Mouse (Mus musculus): ENCODE results near the gene Ppp6r2. TPM values are rescaled to one million over a fixed set of nuclear protein-coding genes. Genes with fewer than 3 reads are reported as not detected.
A peak's percentile ranks its signal among the peaks of the same experiment; 100 is the strongest.

Gene Ppp6r2
- polyA plus RNA-seq, 1 experiment = 18.4 TPM

DNA sequence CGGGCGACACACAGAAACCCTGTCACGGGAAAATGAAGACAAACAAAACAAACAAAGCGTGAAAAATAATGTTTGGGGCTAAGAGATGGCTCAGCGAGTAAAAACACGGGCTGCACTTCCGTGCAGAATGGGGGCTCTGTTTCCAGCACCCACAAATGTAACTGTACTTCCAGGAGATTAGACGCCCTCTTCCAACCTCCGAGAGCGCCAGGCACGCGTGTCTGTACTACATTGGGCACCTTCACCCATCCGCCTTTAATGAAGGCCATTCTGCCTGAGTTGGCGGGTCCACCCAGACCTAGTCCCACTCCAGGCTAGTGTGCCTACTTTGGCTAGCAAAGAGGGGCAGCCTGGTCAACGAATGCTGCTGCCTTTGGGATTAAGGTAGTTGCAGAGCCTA lies 14.3 kb upstream of the Ppp6r2 start:
- TF ChIP-seq FOSL1 (IDR thresholded peaks at IDR 0.05; ENCODE audit: insufficient read depth, low read length, poor library complexity, severe bottlenecking) = no peak
- TF ChIP-seq MYOG (IDR thresholded peaks at IDR 0.05; ENCODE audit: control insufficient read depth, extremely low read depth, insufficient read length) = no peak
- no peak for TF ChIP-seq CEBPB (IDR thresholded peaks at IDR 0.05; ENCODE audit: low read depth)
- TF ChIP-seq MAX (IDR thresholded peaks at IDR 0.05) = no peak
- no peak for TF ChIP-seq MYOD1 (IDR thresholded peaks at IDR 0.05; ENCODE audit: control insufficient read depth, insufficient read length, low read depth)
- TF ChIP-seq USF1 (IDR thresholded peaks at IDR 0.05; ENCODE audit: low read depth) = no peak
- TF ChIP-seq CTCF (IDR thresholded peaks at IDR 0.05; ENCODE audit: control insufficient read depth, insufficient read depth, insufficient read length) = no peak
- no peaks in the 10 kb centered on the region for H3K79me2 ChIP-seq (ENCODE audit: control insufficient read depth, insufficient read depth)
- peak overlapping the region; percentile 99 for H3K4me3 ChIP-seq (ENCODE audit: insufficient read depth, poor library complexity, severe bottlenecking)
- no peaks in the 10 kb centered on the region for H3K36me3 ChIP-seq (ENCODE audit: control insufficient read depth, insufficient read depth)
- H3K27me3 ChIP-seq (ENCODE audit: control insufficient read depth, insufficient read depth, insufficient read length) = no peaks in the 10 kb centered on the region
- no peaks in the 10 kb centered on the region for H3K79me3 ChIP-seq (ENCODE audit: low read depth)
- peak overlapping the region; percentile 36 for H3ac ChIP-seq (ENCODE audit: control insufficient read depth, insufficient read length, low read depth)

- no peaks in the 10 kb centered on the region for H3K27me3 ChIP-seq (ENCODE audit: control insufficient read depth, insufficient read depth, insufficient read length)
- TF ChIP-seq USF1 (IDR thresholded peaks at IDR 0.05; ENCODE audit: low read depth) = no peak
- no peak for TF ChIP-seq MYOD1 (IDR thresholded peaks at IDR 0.05; ENCODE audit: control insufficient read depth, insufficient read length, low read depth)
- no peak for TF ChIP-seq CTCF (IDR thresholded peaks at IDR 0.05; ENCODE audit: control insufficient read depth, insufficient read depth, insufficient read length)
- TF ChIP-seq MYOG (IDR thresholded peaks at IDR 0.05; ENCODE audit: control insufficient read depth, extremely low read depth, insufficient read length) = no peak
- TF ChIP-seq CEBPB (IDR thresholded peaks at IDR 0.05; ENCODE audit: low read depth) = no peak
- TF ChIP-seq FOSL1 (IDR thresholded peaks at IDR 0.05; ENCODE audit: insufficient read depth, low read length, poor library complexity, severe bottlenecking) = no peak
- no peak for TF ChIP-seq MAX (IDR thresholded peaks at IDR 0.05)
- no peaks in the 10 kb centered on the region for H3K36me3 ChIP-seq (ENCODE audit: control insufficient read depth, insufficient read depth)
- no peak overlapping the region for H3ac ChIP-seq (ENCODE audit: control insufficient read depth, insufficient read length, low read depth)
- H3K4me3 ChIP-seq (ENCODE audit: insufficient read depth, poor library complexity, severe bottlenecking) = no peak overlapping the region
- no peaks in the 10 kb centered on the region for H3K79me2 ChIP-seq (ENCODE audit: control insufficient read depth, insufficient read depth)
- H3K79me3 ChIP-seq (ENCODE audit: low read depth) = peaks cover 1% of the 10 kb centered on the region
Observed at GRCm38 (mm10) chr15:89207457-89207856, 3.9 kb upstream of the Ppp6r2 start.

DNA sequence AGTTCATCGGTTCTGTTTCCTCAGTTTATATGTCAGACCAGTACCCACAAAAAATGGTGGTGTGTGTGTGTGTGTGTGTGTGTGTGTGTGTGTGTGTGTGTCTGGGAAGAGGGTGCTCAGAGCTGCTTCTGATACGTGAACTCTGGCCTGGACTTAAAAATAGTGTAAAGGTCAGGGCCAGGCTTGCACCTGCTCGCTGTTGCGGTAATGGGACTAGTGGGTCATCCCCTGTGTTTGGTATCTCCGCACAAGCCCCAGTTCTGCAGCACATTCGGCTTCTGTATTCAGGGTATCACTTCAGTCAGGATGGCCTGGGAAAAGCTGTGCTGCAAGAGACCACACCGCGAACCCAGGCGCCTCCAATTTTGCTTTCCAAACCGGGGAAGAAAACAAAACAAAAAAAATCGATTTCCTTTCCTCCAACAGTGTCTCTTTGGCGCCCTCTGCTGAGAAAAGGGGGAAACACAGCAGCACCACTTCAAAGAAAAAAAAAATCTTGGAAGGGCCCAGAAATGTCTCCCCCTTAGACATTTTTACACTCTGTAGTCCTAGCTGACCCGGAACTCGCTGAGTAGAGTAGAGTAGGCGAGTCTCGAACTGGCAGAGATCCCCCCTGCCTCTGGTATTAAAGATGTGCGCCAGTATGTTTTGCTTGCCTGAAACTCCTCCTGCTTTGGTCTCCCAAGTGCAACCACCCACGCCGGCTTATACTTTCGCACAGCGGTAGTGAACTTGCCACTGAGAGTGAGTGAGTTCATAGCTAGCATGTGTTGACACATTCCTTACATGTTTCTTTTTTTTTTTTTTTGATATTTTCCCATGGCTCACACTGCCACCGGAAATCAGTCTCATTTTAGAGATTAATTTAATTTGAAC lies 1.2 kb upstream of the Ppp6r2 start:
- peak overlapping the region; percentile 21 for H3K4me3 ChIP-seq (ENCODE audit: insufficient read depth, poor library complexity, severe bottlenecking)
- peak overlapping the region; percentile 41 for H3ac ChIP-seq (ENCODE audit: control insufficient read depth, insufficient read length, low read depth)
- no peaks in the 10 kb centered on the region for H3K27me3 ChIP-seq (ENCODE audit: control insufficient read depth, insufficient read depth, insufficient read length)
- peaks cover 2% of the 10 kb centered on the region for H3K79me3 ChIP-seq (ENCODE audit: low read depth)
- TF ChIP-seq FOSL1 (IDR thresholded peaks at IDR 0.05; ENCODE audit: insufficient read depth, low read length, poor library complexity, severe bottlenecking) (no peak), CEBPB (IDR thresholded peaks at IDR 0.05; ENCODE audit: low read depth) (no peak), MYOG (IDR thresholded peaks at IDR 0.05; ENCODE audit: control insufficient read depth, extremely low read depth, insufficient read length) (no peak), CTCF (IDR thresholded peaks at IDR 0.05; ENCODE audit: control insufficient read depth, insufficient read depth, insufficient read length) (peak; percentile 45), USF1 (IDR thresholded peaks at IDR 0.05; ENCODE audit: low read depth) (no peak)
- no peaks in the 10 kb centered on the region for H3K36me3 ChIP-seq (ENCODE audit: control insufficient read depth, insufficient read depth)
- H3K79me2 ChIP-seq (ENCODE audit: control insufficient read depth, insufficient read depth) = no peaks in the 10 kb centered on the region

DNA sequence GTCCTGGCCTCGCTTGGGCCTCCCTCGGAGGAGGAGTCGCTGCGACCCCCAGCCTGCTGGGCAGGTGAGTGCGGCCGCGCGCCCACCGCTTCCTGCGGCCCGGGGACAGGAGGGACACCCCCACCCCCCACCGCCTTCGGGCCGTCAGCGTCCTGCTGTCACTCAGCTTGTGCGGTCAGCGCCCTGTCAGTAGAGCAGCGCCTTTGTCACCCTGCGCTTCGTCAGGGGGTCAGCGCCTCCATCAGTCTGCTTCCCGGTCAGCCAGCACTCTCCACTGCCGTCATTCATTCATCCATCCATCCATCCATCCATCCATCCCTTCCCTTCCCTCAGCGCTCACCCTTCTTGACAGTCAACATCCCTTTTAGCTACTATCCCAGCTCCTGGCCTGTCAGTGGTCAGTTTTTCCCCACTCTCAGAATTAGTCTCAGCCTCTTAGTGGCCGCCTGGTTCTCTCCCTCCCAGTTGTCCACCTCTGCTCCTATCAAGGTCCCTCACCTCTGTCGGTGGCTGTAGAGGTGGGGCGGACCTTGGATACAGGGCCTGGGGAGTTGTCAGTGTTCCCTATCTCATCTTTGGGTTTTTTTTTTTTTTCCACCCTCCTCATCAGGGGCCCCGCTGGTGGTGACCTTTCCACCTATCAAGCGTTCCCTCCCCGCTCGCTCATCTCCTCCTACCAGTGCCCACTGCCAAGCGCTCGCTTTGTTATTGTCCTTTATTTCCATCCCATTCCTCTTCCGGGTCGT lies 536 bp downstream of the Ppp6r2 start:
- Histone ChIP-seq H3K27me3 (ENCODE audit: control insufficient read depth, insufficient read depth, insufficient read length) (no peaks in the 10 kb centered on the region), H3K79me2 (ENCODE audit: control insufficient read depth, insufficient read depth) (no peaks in the 10 kb centered on the region), H3K4me3 (ENCODE audit: insufficient read depth, poor library complexity, severe bottlenecking) (peak overlapping the region; percentile 90), H3K79me3 (ENCODE audit: low read depth) (peaks cover 5% of the 10 kb centered on the region), H3K36me3 (ENCODE audit: control insufficient read depth, insufficient read depth) (no peaks in the 10 kb centered on the region), H3ac (ENCODE audit: control insufficient read depth, insufficient read length, low read depth) (peak overlapping the region; percentile 82)
- TF ChIP-seq MAX (IDR thresholded peaks at IDR 0.05) = no peak
- TF ChIP-seq CTCF (IDR thresholded peaks at IDR 0.05; ENCODE audit: control insufficient read depth, insufficient read depth, insufficient read length) = no peak
- no peak for TF ChIP-seq USF1 (IDR thresholded peaks at IDR 0.05; ENCODE audit: low read depth)
- no peak for TF ChIP-seq MYOD1 (IDR thresholded peaks at IDR 0.05; ENCODE audit: control insufficient read depth, insufficient read length, low read depth)
- TF ChIP-seq MYOG (IDR thresholded peaks at IDR 0.05; ENCODE audit: control insufficient read depth, extremely low read depth, insufficient read length) = no peak
- TF ChIP-seq CEBPB (IDR thresholded peaks at IDR 0.05; ENCODE audit: low read depth) = no peak
- no peak for TF ChIP-seq FOSL1 (IDR thresholded peaks at IDR 0.05; ENCODE audit: insufficient read depth, low read length, poor library complexity, severe bottlenecking)

DNA sequence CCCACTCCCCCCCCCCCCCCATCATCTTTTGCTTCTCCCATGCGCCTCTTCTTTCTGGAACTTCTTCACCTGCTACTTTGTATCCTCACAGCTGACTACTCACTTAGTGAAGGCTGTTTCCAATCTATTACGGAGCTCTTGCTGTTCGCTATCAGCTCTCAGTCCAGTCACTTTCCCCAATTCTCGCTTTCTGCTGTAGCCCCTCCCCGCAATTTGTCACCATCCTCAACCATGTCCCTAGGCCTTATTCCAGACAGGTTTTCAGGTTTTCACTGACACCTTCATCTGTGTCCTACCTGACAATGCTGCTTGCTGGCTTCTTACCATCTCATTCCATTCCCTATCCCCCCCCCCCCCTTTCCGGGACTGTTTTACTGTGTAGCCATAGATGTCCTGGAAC lies 1.1 kb downstream of the Ppp6r2 start:
- TF ChIP-seq USF1 (IDR thresholded peaks at IDR 0.05; ENCODE audit: low read depth) = no peak
- TF ChIP-seq MYOG (IDR thresholded peaks at IDR 0.05; ENCODE audit: control insufficient read depth, extremely low read depth, insufficient read length) = no peak
- TF ChIP-seq CEBPB (IDR thresholded peaks at IDR 0.05; ENCODE audit: low read depth) = no peak
- TF ChIP-seq CTCF (IDR thresholded peaks at IDR 0.05; ENCODE audit: control insufficient read depth, insufficient read depth, insufficient read length) = no peak
- no peak overlapping the region for H3ac ChIP-seq (ENCODE audit: control insufficient read depth, insufficient read length, low read depth)
- H3K27me3 ChIP-seq (ENCODE audit: control insufficient read depth, insufficient read depth, insufficient read length) = no peaks in the 10 kb centered on the region
- H3K79me3 ChIP-seq (ENCODE audit: low read depth) = peaks cover 5% of the 10 kb centered on the region
- no peaks in the 10 kb centered on the region for H3K36me3 ChIP-seq (ENCODE audit: control insufficient read depth, insufficient read depth)
- H3K4me3 ChIP-seq (ENCODE audit: insufficient read depth, poor library complexity, severe bottlenecking) = no peak overlapping the region
- no peaks in the 10 kb centered on the region for H3K79me2 ChIP-seq (ENCODE audit: control insufficient read depth, insufficient read depth)

All from C2C12 (cell line).